Mouse (Mus musculus): Measurements from ENCODE around the gene Tmem168. TPM values are rescaled to one million over a fixed set of nuclear protein-coding genes. Genes with fewer than 3 reads are reported as not detected.

The Tmem168 gene
- total and polyA plus RNA-seq, 2 experiments, result 8.6 to 24.5 TPM

DNA sequence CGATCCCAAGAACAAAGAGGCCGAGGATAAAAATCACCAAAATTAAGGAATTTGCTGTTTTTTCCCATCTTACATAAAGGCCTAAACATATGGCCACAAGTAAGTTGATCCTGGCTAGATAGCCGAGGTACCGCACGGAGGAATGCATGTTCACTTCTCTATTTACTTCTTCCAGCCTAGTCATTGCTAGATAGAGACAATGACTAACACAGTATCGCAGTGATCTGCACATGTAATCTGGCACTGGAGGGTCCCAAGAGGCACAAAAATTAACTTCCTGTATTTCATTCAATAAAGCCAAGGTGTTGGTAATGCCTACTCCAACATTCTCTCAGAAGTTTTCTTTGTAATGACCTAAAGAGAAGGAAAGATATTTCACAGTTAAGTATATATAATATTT, 4.8 kb downstream of the Tmem168 start:
- Histone ChIP-seq H3K4me1 (ENCODE audit: control insufficient read depth, insufficient read depth, low read length) (peaks cover 3% of the 10 kb centered on the region; the same call in 1 of the 2 replicates), H3K36me3 (ENCODE audit: control insufficient read depth, insufficient read depth, low read length) (peaks cover 13% of the 10 kb centered on the region), H3K79me2 (ENCODE audit: control insufficient read depth, insufficient read depth, low read length) (peaks cover 3% of the 10 kb centered on the region; the same call in 1 of the 2 replicates), H3K27me3 (ENCODE audit: control insufficient read depth, insufficient read depth, low read length) (no peaks in the 10 kb centered on the region), H3K9ac (ENCODE audit: low read depth, low read length) (no peak overlapping the region), H3K4me3 (ENCODE audit: insufficient read depth, low read depth, low read length) (no peak overlapping the region), H3K27ac (replicated peaks; ENCODE audit: insufficient read depth, low read depth, low read length) (no peak overlapping the region)
- DNase-seq (ENCODE audit: extremely low read depth, low read depth, low spot score), result no peak
- TF ChIP-seq CTCF (IDR thresholded peaks at IDR 0.05; ENCODE audit: low read depth, low read length) (no peak), POLR2A (IDR thresholded peaks at IDR 0.05; ENCODE audit: extremely low read depth, insufficient read depth, low read length) (no peak)
- whole genome bisulfite sequencing, result 95% methylated on average over 6 of the region's 6 CpGs

DNA sequence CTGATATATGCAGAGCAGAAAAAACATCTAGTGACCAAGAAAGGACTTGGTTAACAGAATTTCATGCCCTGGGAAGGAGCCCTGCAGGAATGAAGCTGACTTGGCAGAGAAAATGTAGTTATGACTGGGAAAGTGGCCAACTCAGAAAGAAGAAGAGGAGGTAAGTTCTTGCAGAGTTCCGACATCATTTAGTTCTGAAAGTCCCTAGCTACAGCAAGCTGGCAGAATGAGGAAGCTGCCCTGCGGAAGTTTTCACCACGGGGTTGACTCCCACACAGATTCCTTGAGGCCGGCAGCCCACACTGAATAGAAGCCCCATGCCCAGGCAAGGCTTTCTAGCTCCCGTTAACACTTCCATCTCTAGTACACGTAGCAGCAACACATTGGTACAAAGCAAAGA, 6.3 kb downstream of the Tmem168 start:
- WGBS, result 69% methylated on average over 6 of the region's 6 CpGs
- H3K79me2 ChIP-seq (ENCODE audit: control insufficient read depth, insufficient read depth, low read length), result peaks cover 3% of the 10 kb centered on the region; the same call in 1 of the 2 replicates
- H3K27me3 ChIP-seq (ENCODE audit: control insufficient read depth, insufficient read depth, low read length), result no peaks in the 10 kb centered on the region
- no peak overlapping the region for H3K27ac ChIP-seq (replicated peaks; ENCODE audit: insufficient read depth, low read depth, low read length)
- TF ChIP-seq POLR2A (IDR thresholded peaks at IDR 0.05; ENCODE audit: extremely low read depth, insufficient read depth, low read length) (no peak), CTCF (IDR thresholded peaks at IDR 0.05; ENCODE audit: low read depth, low read length) (no peak)
- peak; percentile 50 for DNase-seq (ENCODE audit: extremely low read depth, low read depth, low spot score)
- no peak overlapping the region for H3K9ac ChIP-seq (ENCODE audit: low read depth, low read length)
- H3K4me3 ChIP-seq (ENCODE audit: insufficient read depth, low read depth, low read length), result no peak overlapping the region
- H3K36me3 ChIP-seq (ENCODE audit: control insufficient read depth, insufficient read depth, low read length), result peaks cover 13% of the 10 kb centered on the region
- peaks cover 2% of the 10 kb centered on the region; the same call in 1 of the 2 replicates for H3K4me1 ChIP-seq (ENCODE audit: control insufficient read depth, insufficient read depth, low read length)

DNA sequence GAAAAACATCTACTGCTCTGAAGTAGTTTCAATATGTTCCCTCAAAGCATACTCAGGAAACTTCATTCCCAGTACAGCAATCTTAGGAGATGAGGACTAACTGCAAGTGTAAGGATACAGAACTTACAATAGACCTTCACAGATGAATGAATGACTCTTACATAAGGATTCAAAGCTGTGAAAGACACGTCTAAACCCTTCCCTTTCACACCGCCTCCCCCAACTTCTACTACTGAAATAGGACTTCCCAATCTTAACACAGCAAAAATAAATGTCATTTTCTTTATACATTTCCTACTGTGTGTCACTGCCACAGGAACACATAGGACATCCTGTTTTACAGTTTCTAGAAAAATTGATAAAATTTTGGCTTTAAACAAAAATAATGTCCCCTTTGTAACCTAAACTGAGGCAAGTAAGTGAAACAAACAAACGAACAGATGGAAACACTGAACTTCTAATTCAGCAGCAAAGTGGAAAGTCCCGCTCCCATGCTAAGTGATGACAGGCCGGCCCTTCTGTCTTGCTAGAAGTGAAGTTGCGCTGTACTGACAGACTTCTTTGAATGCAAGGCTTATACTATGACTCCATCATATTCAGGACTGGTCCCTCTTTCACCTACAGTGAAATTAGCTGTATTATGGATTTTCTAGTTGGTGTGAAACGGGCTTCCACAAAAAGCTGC, 9.5 kb downstream of the Tmem168 start:
- DNase-seq (ENCODE audit: extremely low read depth, low read depth, low spot score), result no peak

DNA sequence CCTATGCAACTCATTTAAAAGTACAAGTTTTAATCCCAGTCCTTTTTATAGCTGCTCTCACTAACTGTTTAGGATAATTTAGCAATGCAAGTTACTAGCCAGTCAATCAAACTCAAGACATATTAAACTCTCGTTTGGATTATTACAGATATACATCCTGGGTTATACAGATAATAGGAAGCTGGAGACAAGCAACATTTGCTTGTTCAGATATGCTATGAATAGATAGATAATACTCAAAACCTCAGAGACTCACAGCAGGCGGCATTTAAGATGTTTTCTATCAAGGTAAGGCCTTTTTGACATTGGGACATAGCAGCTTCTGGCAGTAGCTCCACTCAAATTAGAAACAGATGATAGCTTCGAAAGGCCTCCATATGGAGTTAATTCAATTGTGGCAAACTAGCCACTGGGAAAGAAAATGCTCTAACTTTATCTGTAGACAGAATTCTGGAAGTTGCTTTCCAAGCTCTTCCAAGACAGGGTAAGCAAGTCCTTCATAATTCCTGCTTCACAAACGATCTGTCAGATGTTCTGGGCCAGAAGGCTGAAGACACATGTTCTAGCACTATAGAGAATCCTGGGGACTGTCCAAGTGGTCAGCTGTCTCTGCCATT, 15.1 kb downstream of the Tmem168 start:
- no peak overlapping the region for H3K4me3 ChIP-seq (ENCODE audit: insufficient read depth, low read depth, low read length)
- no peaks in the 10 kb centered on the region for H3K27me3 ChIP-seq (ENCODE audit: control insufficient read depth, insufficient read depth, low read length)
- H3K27ac ChIP-seq (replicated peaks; ENCODE audit: insufficient read depth, low read depth, low read length), result no peak overlapping the region
- TF ChIP-seq CTCF (IDR thresholded peaks at IDR 0.05; ENCODE audit: low read depth, low read length) (no peak), POLR2A (IDR thresholded peaks at IDR 0.05; ENCODE audit: extremely low read depth, insufficient read depth, low read length) (no peak)
- 0 out of 2 replicates have a peak, but pooled peaks cover 2% of the 10 kb centered on the region for H3K4me1 ChIP-seq (ENCODE audit: control insufficient read depth, insufficient read depth, low read length)
- peaks cover 28% of the 10 kb centered on the region for H3K36me3 ChIP-seq (ENCODE audit: control insufficient read depth, insufficient read depth, low read length)
- WGBS, result 88% methylated on average over 4 of the region's 4 CpGs
- DNase-seq (ENCODE audit: extremely low read depth, low read depth, low spot score), result no peak
- peaks cover 6% of the 10 kb centered on the region; the same call in 1 of the 2 replicates for H3K79me2 ChIP-seq (ENCODE audit: control insufficient read depth, insufficient read depth, low read length)
- no peak overlapping the region for H3K9ac ChIP-seq (ENCODE audit: low read depth, low read length)

More for the DNA sequence above, 9.5 kb downstream of the Tmem168 start:
- Histone ChIP-seq H3K27ac (replicated peaks; ENCODE audit: insufficient read depth, low read depth, low read length) (no peak overlapping the region), H3K36me3 (ENCODE audit: control insufficient read depth, insufficient read depth, low read length) (peaks cover 19% of the 10 kb centered on the region), H3K9ac (ENCODE audit: low read depth, low read length) (no peak overlapping the region), H3K4me3 (ENCODE audit: insufficient read depth, low read depth, low read length) (no peak overlapping the region), H3K27me3 (ENCODE audit: control insufficient read depth, insufficient read depth, low read length) (no peaks in the 10 kb centered on the region), H3K4me1 (ENCODE audit: control insufficient read depth, insufficient read depth, low read length) (peaks cover 2% of the 10 kb centered on the region; the same call in 1 of the 2 replicates), H3K79me2 (ENCODE audit: control insufficient read depth, insufficient read depth, low read length) (peaks cover 3% of the 10 kb centered on the region; the same call in 1 of the 2 replicates)
- 76% methylated on average over 7 of the region's 7 CpGs for WGBS
- TF ChIP-seq CTCF (IDR thresholded peaks at IDR 0.05; ENCODE audit: low read depth, low read length) (no peak), POLR2A (IDR thresholded peaks at IDR 0.05; ENCODE audit: extremely low read depth, insufficient read depth, low read length) (no peak)

DNA sequence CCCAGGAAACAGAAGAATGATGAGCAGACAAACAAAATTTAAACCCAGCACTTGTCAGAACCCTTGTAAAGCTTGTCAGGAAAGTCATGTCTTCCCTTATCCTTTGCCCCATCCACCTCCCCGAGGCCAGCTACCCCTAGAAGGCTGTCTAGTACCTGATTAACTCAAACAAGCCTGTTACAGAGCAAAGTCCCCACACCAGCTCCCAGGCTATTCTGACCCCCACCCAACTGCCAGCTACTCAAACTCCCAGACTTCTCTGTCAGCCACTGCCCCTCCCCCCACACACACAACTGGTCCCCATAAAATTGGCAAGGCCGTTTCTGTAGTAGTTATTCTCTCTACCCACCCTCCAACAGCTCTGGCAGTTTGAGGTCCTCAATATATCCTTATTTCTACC, 21.3 kb downstream of the Tmem168 start:
- WGBS, result 17% methylated on average over 2 of the region's 2 CpGs
- H3K9ac ChIP-seq (ENCODE audit: low read depth, low read length), result no peak overlapping the region
- no peaks in the 10 kb centered on the region for H3K27me3 ChIP-seq (ENCODE audit: control insufficient read depth, insufficient read depth, low read length)
- H3K27ac ChIP-seq (replicated peaks; ENCODE audit: insufficient read depth, low read depth, low read length), result no peak overlapping the region
- H3K4me1 ChIP-seq (ENCODE audit: control insufficient read depth, insufficient read depth, low read length), result 0 out of 2 replicates have a peak, but pooled peaks cover 3% of the 10 kb centered on the region
- TF ChIP-seq CTCF (IDR thresholded peaks at IDR 0.05; ENCODE audit: low read depth, low read length) (no peak), POLR2A (IDR thresholded peaks at IDR 0.05; ENCODE audit: extremely low read depth, insufficient read depth, low read length) (no peak)
- no peak overlapping the region for H3K4me3 ChIP-seq (ENCODE audit: insufficient read depth, low read depth, low read length)
- DNase-seq (ENCODE audit: extremely low read depth, low read depth, low spot score), result peak; percentile 19
- H3K36me3 ChIP-seq (ENCODE audit: control insufficient read depth, insufficient read depth, low read length), result peaks cover 23% of the 10 kb centered on the region
- H3K79me2 ChIP-seq (ENCODE audit: control insufficient read depth, insufficient read depth, low read length), result peaks cover 7% of the 10 kb centered on the region; the same call in 1 of the 2 replicates
